Mouse (Mus musculus): Measurements from ENCODE around the gene Ranbp2.

DNA sequence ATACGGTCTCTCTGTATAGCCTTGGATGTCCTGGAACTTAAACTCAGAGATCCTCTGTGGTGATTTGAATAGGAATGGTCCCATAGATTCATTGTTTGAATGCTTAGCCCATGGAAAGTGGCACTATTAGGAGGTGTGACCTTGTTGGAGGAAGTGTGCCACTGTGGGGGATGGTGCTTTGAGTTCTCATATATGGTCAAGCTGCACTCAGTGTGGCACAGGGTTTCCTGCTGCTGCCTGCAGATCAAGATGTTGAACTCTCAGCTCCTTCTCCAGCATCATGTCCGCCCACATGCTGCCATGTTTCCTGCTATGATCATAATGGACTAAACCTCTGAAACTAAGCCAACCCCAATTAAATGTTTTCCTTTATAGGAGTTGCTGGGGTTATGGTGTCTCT, 18.8 kb upstream of the Ranbp2 start:
- TF ChIP-seq POLR2A (IDR thresholded peaks at IDR 0.05; ENCODE audit: borderline replicate concordance, extremely low read depth, insufficient read depth, insufficient read length, poor library complexity, severe bottlenecking) = no peak
- TF ChIP-seq CTCF (IDR thresholded peaks at IDR 0.05; ENCODE audit: borderline replicate concordance, extremely low read depth, insufficient read depth, insufficient read length) = no peak

Measured in brain, embryonic 14.5 days (tissue).